Comparison of ENCODE assay signal across 11 mouse cellular contexts in the genomic region with DNA sequence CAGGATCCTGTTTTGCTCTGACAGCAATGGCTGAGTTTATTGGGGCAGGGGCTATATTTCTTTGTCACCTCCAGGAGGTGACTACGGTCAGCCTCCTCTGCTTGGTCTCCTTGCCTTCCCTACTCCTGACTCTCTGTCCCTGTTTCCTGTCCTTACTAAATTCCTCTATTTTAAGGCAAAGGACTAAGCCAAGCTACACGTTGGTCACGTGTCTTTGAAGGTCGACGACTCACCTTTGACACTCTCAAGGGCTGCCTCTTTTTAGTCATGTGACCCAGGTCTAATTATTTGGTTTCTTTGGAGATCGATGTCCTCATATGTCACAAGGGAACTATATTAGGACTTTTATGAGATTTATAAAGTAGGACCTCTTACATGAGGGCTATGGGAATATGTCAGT.
DNase-seq lines count a peak whose midpoint lies in the region; ATAC-seq and TF ChIP-seq lines count a peak whose summit lies in the region.
"Had no signal": no experiment of that assay in that cellular context is flagged by ENCODE, and none has a peak within 500 bp of the region (broad histone marks: within the 10 kb centered on the region; RNA-seq: fewer than 3 reads in every experiment).

No protein-coding gene starts in this region.

- intact Hi-C loops in left cerebral cortex, adult 2 months (cut with DNase I): loop anchor here (5.0 kb wide), 1 partner anchor 45 kb away; no protein-coding TSS in a partner anchor

- ATAC-seq in midbrain, embryonic 12.5 days (ENCODE audit: low FRiP score, low read depth): no peak
- ATAC-seq in midbrain, embryonic 16.5 days: no peak
- ATAC-seq in liver, embryonic 11.5 days (replicated peaks; ENCODE audit: low FRiP score): no peak
- ATAC-seq in stomach, embryonic 16.5 days (ENCODE audit: insufficient read depth, low FRiP score): no peak

- no peaks in the 10 kb centered on the region for H3K9me3 ChIP-seq in midbrain, embryonic 12.5 days
- no peaks in the 10 kb centered on the region for H3K9me3 ChIP-seq in midbrain, embryonic 16.5 days (replicated peaks; ENCODE audit: control insufficient read depth, low read length, poor library complexity, severe bottlenecking)
- H3K9me3 ChIP-seq in liver, embryonic 11.5 days (ENCODE audit: control insufficient read depth, low read length): no peaks in the 10 kb centered on the region
- no peaks in the 10 kb centered on the region for H3K9me3 ChIP-seq in stomach, embryonic 16.5 days (replicated peaks; ENCODE audit: control insufficient read depth, low read length)

- TF ChIP-seq CTCF in kidney, adult 2 months (conservative IDR thresholded peaks at IDR 0.05; ENCODE audit: insufficient read depth, insufficient read length, low read depth, low read length): no peak
- no peak for TF ChIP-seq CTCF in left cerebral cortex, adult 2 months (IDR thresholded peaks at IDR 0.05)

- 34% methylated on average over 6 of the region's 6 CpGs for whole genome bisulfite sequencing in kidney, adult 2 months
- WGBS in midbrain, embryonic 12.5 days: 85% methylated on average over 6 of the region's 6 CpGs
- 83% methylated on average over 6 of the region's 6 CpGs for WGBS in midbrain, embryonic 16.5 days
- 72% methylated on average over 6 of the region's 6 CpGs for WGBS in liver, embryonic 11.5 days
- WGBS in stomach, embryonic 16.5 days: 85% methylated on average over 6 of the region's 6 CpGs

- H3K36me3 ChIP-seq in kidney, adult 2 months (ENCODE audit: control insufficient read depth, insufficient read depth, low read length): no peaks in the 10 kb centered on the region
- no peaks in the 10 kb centered on the region for H3K36me3 ChIP-seq in midbrain, embryonic 12.5 days
- H3K36me3 ChIP-seq in midbrain, embryonic 16.5 days (ENCODE audit: control insufficient read depth, insufficient read depth, low read length): no peaks in the 10 kb centered on the region
- H3K36me3 ChIP-seq in liver, embryonic 11.5 days (ENCODE audit: control insufficient read depth, insufficient read depth, low read length): no peaks in the 10 kb centered on the region
- no peaks in the 10 kb centered on the region for H3K36me3 ChIP-seq in stomach, embryonic 16.5 days (ENCODE audit: control insufficient read depth, insufficient read depth, low read length)

- H3K27ac ChIP-seq in kidney, adult 2 months (ENCODE audit: insufficient read depth, low read depth, low read length): peak overlapping the region; percentile 99
- H3K27ac ChIP-seq in midbrain, embryonic 12.5 days (replicated peaks): 0 out of 2 replicates have a peak overlapping the region, but pooled peaks have one; percentile 15
- H3K27ac ChIP-seq in midbrain, embryonic 16.5 days (ENCODE audit: low read length): no peak overlapping the region
- H3K27ac ChIP-seq in liver, embryonic 11.5 days (ENCODE audit: low read depth, low read length): peak overlapping the region; percentile 60; the same call in 1 of the 2 replicates
- peak overlapping the region; percentile 86 for H3K27ac ChIP-seq in stomach, embryonic 16.5 days (ENCODE audit: low read length)
- H3K27ac ChIP-seq in left cerebral cortex, adult 2 months: no peak overlapping the region
- H3K27ac ChIP-seq: heart, adult 2 months had no signal

- DNase-seq in kidney, adult 2 months: no peak
- DNase-seq in kidney, adult 11 months: no peak
- no peak for DNase-seq in liver, embryonic 11.5 days (ENCODE audit: low spot score)
- DNase-seq in left cerebral cortex, adult 2 months (ENCODE audit: extremely low spot score in 1 of 2, low spot score in 2 of 2): no peak
- no peak for DNase-seq in gastrocnemius, postnatal 4 days (ENCODE audit: low spot score in 2 of 2)
- DNase-seq: cerebellum, adult 8-10 months; heart, adult 2 months; lung, embryonic 14.5 days had no signal

- H3K9ac ChIP-seq in midbrain, embryonic 12.5 days (replicated peaks): no peak overlapping the region
- no peak overlapping the region for H3K9ac ChIP-seq in midbrain, embryonic 16.5 days (ENCODE audit: low read depth, low read length)
- H3K9ac ChIP-seq in liver, embryonic 11.5 days (ENCODE audit: low read depth, low read length): no peak overlapping the region
- no peak overlapping the region for H3K9ac ChIP-seq in stomach, embryonic 16.5 days (ENCODE audit: low read length)
- H3K9ac ChIP-seq: lung, embryonic 14.5 days had no signal

- no peak overlapping the region for H3K4me2 ChIP-seq in midbrain, embryonic 12.5 days (replicated peaks)
- H3K4me2 ChIP-seq in midbrain, embryonic 16.5 days (ENCODE audit: low read length): no peak overlapping the region
- H3K4me2 ChIP-seq in liver, embryonic 11.5 days: no peak overlapping the region
- no peak overlapping the region for H3K4me2 ChIP-seq in stomach, embryonic 16.5 days (ENCODE audit: low read depth, low read length)
- H3K4me2 ChIP-seq: lung, embryonic 14.5 days had no signal

- H3K27me3 ChIP-seq in kidney, adult 2 months (replicated peaks; ENCODE audit: control insufficient read depth, insufficient read depth, low read length): no peaks in the 10 kb centered on the region
- H3K27me3 ChIP-seq in midbrain, embryonic 12.5 days: no peaks in the 10 kb centered on the region
- H3K27me3 ChIP-seq in midbrain, embryonic 16.5 days (ENCODE audit: control insufficient read depth, insufficient read depth, low read depth, low read length): no peaks in the 10 kb centered on the region
- no peaks in the 10 kb centered on the region for H3K27me3 ChIP-seq in liver, embryonic 11.5 days (replicated peaks; ENCODE audit: control insufficient read depth, insufficient read depth, low read length)
- H3K27me3 ChIP-seq in stomach, embryonic 16.5 days (ENCODE audit: control insufficient read depth, insufficient read depth, low read length): no peaks in the 10 kb centered on the region

- H3K4me1 ChIP-seq in kidney, adult 2 months (ENCODE audit: control insufficient read depth, insufficient read depth, low read length): peaks cover 59% of the 10 kb centered on the region
- peaks cover 35% of the 10 kb centered on the region for H3K4me1 ChIP-seq in midbrain, embryonic 12.5 days
- peaks cover 21% of the 10 kb centered on the region for H3K4me1 ChIP-seq in midbrain, embryonic 16.5 days (ENCODE audit: control insufficient read depth, insufficient read depth, low read length)
- peaks cover 5% of the 10 kb centered on the region; the same call in 1 of the 2 replicates for H3K4me1 ChIP-seq in liver, embryonic 11.5 days (replicated peaks; ENCODE audit: control insufficient read depth, insufficient read depth, low read length)
- H3K4me1 ChIP-seq in stomach, embryonic 16.5 days (ENCODE audit: control insufficient read depth, insufficient read depth, low read length): peaks cover 37% of the 10 kb centered on the region

- no peak overlapping the region for H3K4me3 ChIP-seq in kidney, adult 2 months (ENCODE audit: insufficient read depth, low read depth, low read length)
- H3K4me3 ChIP-seq in midbrain, embryonic 12.5 days: no peak overlapping the region
- no peak overlapping the region for H3K4me3 ChIP-seq in midbrain, embryonic 16.5 days (ENCODE audit: low read depth, low read length)
- no peak overlapping the region for H3K4me3 ChIP-seq in liver, embryonic 11.5 days (ENCODE audit: low read depth, low read length)
- no peak overlapping the region for H3K4me3 ChIP-seq in stomach, embryonic 16.5 days (replicated peaks; ENCODE audit: low read length)
- no peak overlapping the region for H3K4me3 ChIP-seq in left cerebral cortex, adult 2 months
- H3K4me3 ChIP-seq: heart, adult 2 months had no signal

- TF ChIP-seq POLR2A in kidney, adult 2 months (IDR thresholded peaks at IDR 0.05; ENCODE audit: low read depth, low read length): no peak

Comparison
In these comparisons a context has a peak if more than half of its experiments do, and no peak if none do; other contexts are left out.
1. H3K27ac ChIP-seq: peak in kidney, adult 2 months (single experiment), midbrain, embryonic 12.5 days (single experiment), liver, embryonic 11.5 days (single experiment) and stomach, embryonic 16.5 days (single experiment); none in midbrain, embryonic 16.5 days (single experiment) and left cerebral cortex, adult 2 months (single experiment).